Mouse (Mus musculus): ENCODE results near the gene E2f4. TPM values are rescaled to one million over a fixed set of nuclear protein-coding genes. Genes with fewer than 3 reads are reported as not detected.
A peak's percentile ranks its signal among the peaks of the same experiment; 100 is the strongest.

Gene E2f4
- polyA plus RNA-seq, 1 experiment from 2014 or later, result 46.4 TPM

DNA sequence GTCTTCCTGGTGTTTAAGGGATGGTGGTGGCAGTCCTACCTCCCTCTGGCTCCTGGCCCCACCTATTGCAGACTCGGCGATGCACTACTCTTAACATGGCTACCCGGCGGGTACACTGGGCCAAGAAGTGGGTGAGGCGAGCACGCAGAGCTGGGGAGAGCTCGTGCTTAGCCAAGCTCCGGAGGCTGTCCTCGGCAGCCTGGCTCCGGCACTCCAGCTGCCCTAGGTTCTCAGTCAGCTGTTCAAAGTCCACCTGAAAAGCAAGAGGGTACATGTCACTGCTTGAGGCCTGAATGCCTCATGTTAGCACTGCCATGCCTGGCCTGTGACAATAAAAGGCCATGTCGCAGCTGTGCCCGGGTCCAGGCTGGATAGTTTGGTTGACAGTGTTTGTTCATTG lies 32.9 kb downstream of the E2f4 start:
- no peak overlapping the region for H3K4me3 ChIP-seq (ENCODE audit: low read depth, low read length)
- peaks cover 8% of the 10 kb centered on the region for H3K4me1 ChIP-seq (ENCODE audit: control insufficient read depth, insufficient read depth, low read length)
- H3K27ac ChIP-seq (ENCODE audit: low read depth, low read length), result no peak overlapping the region
- H3K36me3 ChIP-seq (ENCODE audit: control insufficient read depth, insufficient read depth, low read length), result peaks cover 26% of the 10 kb centered on the region
- H3K27me3 ChIP-seq (ENCODE audit: control insufficient read depth, insufficient read depth, low read length), result no peaks in the 10 kb centered on the region
- H3K9ac ChIP-seq (replicated peaks; ENCODE audit: low read depth, low read length), result no peak overlapping the region
- 94% methylated on average over 12 of the region's 12 CpGs for WGBS
- H3K9me3 ChIP-seq (ENCODE audit: control insufficient read depth, low read length), result no peaks in the 10 kb centered on the region
- H3K4me2 ChIP-seq (ENCODE audit: low read depth, low read length), result no peak overlapping the region
- no peak for ATAC-seq (ENCODE audit: low read depth)

DNA sequence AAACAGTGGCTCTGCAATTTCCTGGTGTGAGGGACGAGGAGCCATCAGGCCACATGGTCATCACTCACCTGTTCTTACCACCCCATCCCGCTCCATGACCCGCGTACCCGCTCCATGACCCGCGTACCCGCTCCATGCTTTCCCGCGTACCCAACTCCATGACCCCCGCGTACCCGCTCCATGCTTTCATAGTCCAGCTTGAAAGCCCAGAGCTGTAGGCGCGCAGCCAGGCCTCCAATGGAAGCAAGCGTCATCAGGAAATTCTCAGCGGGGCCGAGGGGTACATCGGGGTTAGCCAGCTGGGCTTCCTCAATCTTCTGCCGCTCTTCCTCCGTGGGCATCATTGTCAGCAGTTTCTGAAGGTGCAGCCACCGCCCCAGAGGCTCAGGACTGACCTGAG lies 34.0 kb downstream of the E2f4 start:
- ATAC-seq (ENCODE audit: low read depth), result no peak
- Histone ChIP-seq H3K27ac (ENCODE audit: low read depth, low read length) (no peak overlapping the region), H3K4me3 (ENCODE audit: low read depth, low read length) (no peak overlapping the region), H3K4me2 (ENCODE audit: low read depth, low read length) (no peak overlapping the region), H3K36me3 (ENCODE audit: control insufficient read depth, insufficient read depth, low read length) (peaks cover 26% of the 10 kb centered on the region), H3K27me3 (ENCODE audit: control insufficient read depth, insufficient read depth, low read length) (no peaks in the 10 kb centered on the region), H3K9ac (replicated peaks; ENCODE audit: low read depth, low read length) (no peak overlapping the region), H3K4me1 (ENCODE audit: control insufficient read depth, insufficient read depth, low read length) (peaks cover 6% of the 10 kb centered on the region), H3K9me3 (ENCODE audit: control insufficient read depth, low read length) (no peaks in the 10 kb centered on the region)
- WGBS, result 95% methylated on average over 22 of the region's 22 CpGs

DNA sequence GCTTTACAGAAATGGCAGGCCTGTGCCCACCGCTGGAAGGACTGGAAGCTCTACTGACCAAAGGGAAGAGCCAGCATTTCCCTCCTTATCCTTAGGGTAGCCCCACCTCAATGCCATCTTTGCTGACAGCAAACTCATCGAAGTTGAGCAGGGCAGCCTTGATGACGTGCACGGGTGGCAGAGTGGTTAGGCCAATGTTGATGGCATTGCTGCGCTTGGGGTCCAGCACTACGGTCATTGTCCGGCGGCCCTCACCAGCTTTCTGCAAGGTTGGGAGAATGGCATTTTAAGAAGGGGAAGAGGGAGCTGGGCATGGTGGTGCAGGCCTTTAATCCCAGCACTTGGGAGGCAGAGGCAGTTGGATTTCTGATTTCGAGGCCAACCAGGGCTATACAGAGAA lies 34.5 kb downstream of the E2f4 start:
- Histone ChIP-seq H3K9me3 (ENCODE audit: control insufficient read depth, low read length) (no peaks in the 10 kb centered on the region), H3K9ac (replicated peaks; ENCODE audit: low read depth, low read length) (no peak overlapping the region), H3K27me3 (ENCODE audit: control insufficient read depth, insufficient read depth, low read length) (no peaks in the 10 kb centered on the region), H3K4me2 (ENCODE audit: low read depth, low read length) (no peak overlapping the region), H3K36me3 (ENCODE audit: control insufficient read depth, insufficient read depth, low read length) (peaks cover 26% of the 10 kb centered on the region), H3K4me1 (ENCODE audit: control insufficient read depth, insufficient read depth, low read length) (peaks cover 6% of the 10 kb centered on the region), H3K27ac (ENCODE audit: low read depth, low read length) (no peak overlapping the region), H3K4me3 (ENCODE audit: low read depth, low read length) (no peak overlapping the region)
- WGBS, result 93% methylated on average over 9 of the region's 9 CpGs
- ATAC-seq (ENCODE audit: low read depth), result no peak

DNA sequence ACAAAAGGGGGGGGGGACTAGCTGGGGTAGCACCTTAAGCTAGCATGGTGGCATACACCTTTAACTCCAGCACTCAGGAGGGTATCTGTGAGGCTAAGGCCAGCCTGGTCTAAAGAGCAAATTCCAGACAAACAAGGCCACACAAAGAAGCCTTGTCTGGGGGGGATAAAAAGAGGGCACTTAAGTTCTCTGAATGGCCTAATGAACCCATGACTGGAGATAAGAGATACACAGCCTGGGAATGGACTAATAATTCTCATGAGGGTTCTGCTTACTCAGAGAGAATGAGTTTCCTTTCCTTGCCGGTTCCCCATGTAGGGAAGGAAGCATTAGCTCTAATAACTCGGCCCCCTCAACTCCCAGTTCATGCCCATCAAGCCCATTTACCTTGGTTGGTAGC lies 35.1 kb downstream of the E2f4 start:
- H3K27me3 ChIP-seq (ENCODE audit: control insufficient read depth, insufficient read depth, low read length), result no peaks in the 10 kb centered on the region
- no peak for ATAC-seq (ENCODE audit: low read depth)
- H3K4me2 ChIP-seq (ENCODE audit: low read depth, low read length), result no peak overlapping the region
- peaks cover under 1% of the 10 kb centered on the region for H3K4me1 ChIP-seq (ENCODE audit: control insufficient read depth, insufficient read depth, low read length)
- no peak overlapping the region for H3K9ac ChIP-seq (replicated peaks; ENCODE audit: low read depth, low read length)
- no peak overlapping the region for H3K27ac ChIP-seq (ENCODE audit: low read depth, low read length)
- H3K36me3 ChIP-seq (ENCODE audit: control insufficient read depth, insufficient read depth, low read length), result peaks cover 26% of the 10 kb centered on the region
- WGBS, result 71% methylated on average over 2 of the region's 2 CpGs
- no peaks in the 10 kb centered on the region for H3K9me3 ChIP-seq (ENCODE audit: control insufficient read depth, low read length)
- H3K4me3 ChIP-seq (ENCODE audit: low read depth, low read length), result no peak overlapping the region

DNA sequence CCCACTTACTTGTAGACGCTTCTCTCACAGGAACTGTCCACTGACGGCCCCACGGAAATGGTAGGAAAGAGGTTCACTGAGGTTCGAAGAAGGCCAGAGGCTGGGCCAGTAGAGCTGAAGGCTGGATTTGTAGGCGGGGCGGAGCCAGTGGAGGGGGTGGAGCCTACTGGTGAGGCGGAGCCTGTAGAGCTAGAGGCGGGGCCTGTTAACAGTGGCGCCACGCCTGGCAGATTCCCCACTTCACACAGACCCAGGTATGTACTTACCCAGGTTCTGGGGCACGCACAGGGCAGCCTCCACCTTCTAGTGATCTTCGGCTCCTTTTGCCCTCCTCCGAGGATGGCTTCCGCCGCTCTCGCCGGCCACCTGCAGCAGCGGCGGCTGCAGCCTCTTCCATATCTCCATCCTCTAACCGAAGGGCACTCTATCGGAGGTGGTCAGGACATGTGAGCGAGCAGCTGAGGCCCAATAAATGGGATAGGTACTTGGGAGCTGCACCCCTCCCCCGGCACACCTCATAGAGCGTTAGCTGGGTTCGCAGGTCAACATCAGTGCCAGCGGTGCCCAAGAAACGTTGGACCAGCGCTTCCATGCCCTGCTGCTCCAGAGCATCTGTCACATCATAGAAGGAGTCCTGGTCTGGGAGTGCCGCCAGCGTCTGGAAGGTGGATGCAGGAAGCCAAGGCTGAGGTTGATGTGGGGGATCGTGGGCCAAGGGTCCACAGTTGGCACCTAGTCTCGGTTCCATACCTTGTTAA lies 39.1 kb downstream of the E2f4 start:
- WGBS, result 47% methylated on average over 32 of the region's 32 CpGs

DNA sequence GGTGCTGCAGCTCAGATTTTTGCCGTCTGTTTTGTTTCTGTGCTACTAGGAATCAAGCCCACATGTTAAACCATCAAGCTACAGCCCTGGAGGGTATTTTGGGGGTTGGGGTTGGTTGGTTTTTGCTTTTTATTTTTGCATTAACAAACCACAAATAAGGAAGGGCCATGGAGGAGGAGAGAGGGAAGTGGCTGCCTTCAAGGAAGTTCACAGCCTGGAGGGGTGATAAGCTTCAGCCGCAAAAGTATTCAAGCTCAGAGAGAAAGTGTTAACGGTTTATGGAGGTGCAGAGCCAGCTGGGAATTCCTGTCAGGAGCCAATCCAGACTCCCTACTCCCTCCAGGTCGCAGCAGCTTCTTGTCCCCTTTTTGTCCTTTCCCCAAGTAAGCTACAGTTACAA lies 41.5 kb downstream of the E2f4 start:
- 55% methylated on average over 4 of the region's 4 CpGs for WGBS
- no peaks in the 10 kb centered on the region for H3K27me3 ChIP-seq (ENCODE audit: control insufficient read depth, insufficient read depth, low read length)
- no peak overlapping the region for H3K9ac ChIP-seq (replicated peaks; ENCODE audit: low read depth, low read length)
- no peaks in the 10 kb centered on the region for H3K4me1 ChIP-seq (ENCODE audit: control insufficient read depth, insufficient read depth, low read length)
- H3K4me3 ChIP-seq (ENCODE audit: low read depth, low read length), result no peak overlapping the region
- no peak overlapping the region for H3K27ac ChIP-seq (ENCODE audit: low read depth, low read length)
- H3K9me3 ChIP-seq (ENCODE audit: control insufficient read depth, low read length), result no peaks in the 10 kb centered on the region
- ATAC-seq (ENCODE audit: low read depth), result no peak
- no peak overlapping the region for H3K4me2 ChIP-seq (ENCODE audit: low read depth, low read length)
- H3K36me3 ChIP-seq (ENCODE audit: control insufficient read depth, insufficient read depth, low read length), result no peaks in the 10 kb centered on the region

More for the DNA sequence above, 39.1 kb downstream of the E2f4 start:
- Histone ChIP-seq H3K36me3 (ENCODE audit: control insufficient read depth, insufficient read depth, low read length) (0 out of 2 replicates have a peak, but pooled peaks cover under 1% of the 10 kb centered on the region), H3K4me3 (ENCODE audit: low read depth, low read length) (no peak overlapping the region), H3K4me1 (ENCODE audit: control insufficient read depth, insufficient read depth, low read length) (no peaks in the 10 kb centered on the region), H3K27me3 (ENCODE audit: control insufficient read depth, insufficient read depth, low read length) (no peaks in the 10 kb centered on the region), H3K27ac (ENCODE audit: low read depth, low read length) (no peak overlapping the region), H3K9me3 (ENCODE audit: control insufficient read depth, low read length) (no peaks in the 10 kb centered on the region), H3K4me2 (ENCODE audit: low read depth, low read length) (no peak overlapping the region), H3K9ac (replicated peaks; ENCODE audit: low read depth, low read length) (no peak overlapping the region)
- ATAC-seq (ENCODE audit: low read depth), result peak; percentile 26; the same call in 1 of the 2 replicates

DNA sequence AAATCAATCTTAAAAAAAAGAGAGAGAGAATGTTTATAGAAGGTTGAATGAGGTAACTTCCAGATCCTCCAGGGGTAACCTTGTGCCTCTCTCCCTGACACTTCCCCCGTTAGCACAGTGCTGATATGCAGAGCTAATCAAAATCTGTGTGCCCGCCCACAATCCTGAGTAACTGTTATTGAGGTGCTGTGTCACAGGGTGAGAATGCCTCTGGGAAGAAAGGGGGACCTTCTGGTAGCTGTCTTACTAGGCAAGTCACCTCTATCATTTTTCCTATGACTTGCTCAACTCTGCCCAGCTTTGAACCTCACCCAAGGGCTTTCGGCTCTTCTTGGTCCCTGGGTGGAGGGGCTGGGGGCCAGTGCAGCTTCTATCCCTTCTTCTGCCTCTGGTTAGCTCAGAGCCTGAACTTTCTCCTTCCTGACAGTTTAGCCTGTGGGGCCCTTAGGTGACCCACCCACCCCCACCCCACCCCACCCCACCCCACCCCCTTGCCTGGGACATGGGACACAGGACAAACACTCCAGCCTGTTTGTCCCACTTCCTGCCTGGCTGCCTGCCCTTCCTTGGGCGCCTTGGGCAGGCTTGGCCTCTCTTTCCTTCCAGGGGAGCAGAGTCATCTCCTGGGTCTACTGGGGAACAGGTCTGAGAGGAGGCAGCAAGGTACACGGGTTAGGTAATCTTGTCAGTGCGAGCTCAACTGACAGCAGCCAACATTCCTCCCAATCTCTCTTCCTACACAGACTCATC lies 42.6 kb downstream of the E2f4 start:
- Histone ChIP-seq H3K4me1 (ENCODE audit: control insufficient read depth, insufficient read depth, low read length) (no peaks in the 10 kb centered on the region), H3K4me2 (ENCODE audit: low read depth, low read length) (no peak overlapping the region), H3K9ac (replicated peaks; ENCODE audit: low read depth, low read length) (no peak overlapping the region), H3K4me3 (ENCODE audit: low read depth, low read length) (no peak overlapping the region), H3K36me3 (ENCODE audit: control insufficient read depth, insufficient read depth, low read length) (no peaks in the 10 kb centered on the region), H3K27me3 (ENCODE audit: control insufficient read depth, insufficient read depth, low read length) (no peaks in the 10 kb centered on the region), H3K9me3 (ENCODE audit: control insufficient read depth, low read length) (no peaks in the 10 kb centered on the region), H3K27ac (ENCODE audit: low read depth, low read length) (no peak overlapping the region)
- no peak for ATAC-seq (ENCODE audit: low read depth)
- WGBS, result 89% methylated on average over 6 of the region's 6 CpGs

DNA sequence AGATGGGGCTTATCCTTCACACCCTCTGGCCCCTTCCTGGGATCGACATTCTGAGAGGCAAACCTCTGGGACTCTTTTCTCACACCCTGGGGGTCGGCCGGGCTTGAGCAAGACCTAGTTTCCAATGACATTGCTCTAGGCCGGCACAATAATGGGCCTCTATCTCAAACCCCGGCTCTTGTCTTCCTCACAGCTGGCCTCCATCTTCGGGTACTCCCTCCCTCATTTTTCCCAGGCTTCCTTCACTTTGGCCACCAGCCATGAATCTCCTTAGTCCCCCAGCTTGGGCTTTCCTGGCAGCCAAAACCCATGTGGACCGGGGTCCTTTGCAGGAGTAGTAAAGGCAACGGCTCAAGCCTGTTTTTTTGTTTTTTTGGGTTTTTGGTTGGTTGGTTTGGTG lies 43.9 kb downstream of the E2f4 start:
- Histone ChIP-seq H3K27ac (ENCODE audit: low read depth, low read length) (no peak overlapping the region), H3K4me3 (ENCODE audit: low read depth, low read length) (no peak overlapping the region), H3K9ac (replicated peaks; ENCODE audit: low read depth, low read length) (no peak overlapping the region), H3K4me2 (ENCODE audit: low read depth, low read length) (no peak overlapping the region), H3K9me3 (ENCODE audit: control insufficient read depth, low read length) (no peaks in the 10 kb centered on the region), H3K4me1 (ENCODE audit: control insufficient read depth, insufficient read depth, low read length) (no peaks in the 10 kb centered on the region), H3K36me3 (ENCODE audit: control insufficient read depth, insufficient read depth, low read length) (no peaks in the 10 kb centered on the region), H3K27me3 (ENCODE audit: control insufficient read depth, insufficient read depth, low read length) (no peaks in the 10 kb centered on the region)
- no peak for ATAC-seq (ENCODE audit: low read depth)
- WGBS, result 49% methylated on average over 8 of the region's 8 CpGs

DNA sequence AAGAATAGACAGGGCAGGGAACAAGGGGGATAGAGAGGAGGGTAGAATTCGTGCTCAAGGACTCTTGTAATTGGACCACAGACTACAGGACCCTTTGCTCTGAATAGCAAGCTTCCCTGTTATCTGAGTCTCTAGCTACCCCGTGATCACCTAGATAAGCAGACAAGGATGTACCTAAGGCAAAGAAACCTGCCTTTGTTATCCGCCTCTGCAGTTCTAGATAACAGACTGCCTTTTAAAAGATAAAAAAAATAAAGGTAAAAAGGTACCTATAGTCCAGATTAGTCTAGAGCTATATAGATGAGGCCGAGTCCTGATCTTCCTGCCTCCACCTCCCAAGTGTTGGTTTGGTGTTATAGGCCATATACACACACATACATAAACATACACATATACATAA lies 45.3 kb downstream of the E2f4 start:
- ATAC-seq (ENCODE audit: low read depth), result no peak

More for the DNA sequence above, 45.3 kb downstream of the E2f4 start:
- H3K4me1 ChIP-seq (ENCODE audit: control insufficient read depth, insufficient read depth, low read length), result no peaks in the 10 kb centered on the region
- H3K9me3 ChIP-seq (ENCODE audit: control insufficient read depth, low read length), result no peaks in the 10 kb centered on the region
- H3K36me3 ChIP-seq (ENCODE audit: control insufficient read depth, insufficient read depth, low read length), result no peaks in the 10 kb centered on the region
- H3K27ac ChIP-seq (ENCODE audit: low read depth, low read length), result no peak overlapping the region
- no peak overlapping the region for H3K4me2 ChIP-seq (ENCODE audit: low read depth, low read length)
- peaks cover 8% of the 10 kb centered on the region for H3K27me3 ChIP-seq (ENCODE audit: control insufficient read depth, insufficient read depth, low read length)
- no peak overlapping the region for H3K9ac ChIP-seq (replicated peaks; ENCODE audit: low read depth, low read length)
- H3K4me3 ChIP-seq (ENCODE audit: low read depth, low read length), result no peak overlapping the region
- 65% methylated on average over 4 of the region's 4 CpGs for WGBS
